Mouse (Mus musculus) layer of hippocampus, adult 9-11 months (tissue): ENCODE measurements at regions not wholly inside any gene's neighbourhood (a gene's known extent, or its start where the extent isn't known, plus 50 kb on each side); places are given as distances from the start of the nearest gene placed in this dataset.

ENCODE experiments used
- DNase-seq: peaks from one replicate; pipeline ENCODE4 v3.0.0; 2022

GRCm38 (mm10) chr12:7382455-7382854 lies 595.0 kb upstream of the Apob start:
- DNase-seq = no peak

- DNase-seq = no peak
Measured at GRCm38 (mm10) chr12:7403800-7404199, 573.6 kb upstream of the Apob start.

GRCm38 (mm10) chr12:7411810-7412209 lies 565.6 kb upstream of the Apob start:
- DNase-seq = no peak

GRCm38 (mm10) chr12:7420276-7420675 lies 557.2 kb upstream of the Apob start:
- DNase-seq = no peak

GRCm38 (mm10) chr12:7421826-7422540 lies 555.5 kb upstream of the Apob start:
- DNase-seq = no peak

- no peak for DNase-seq
Measured at GRCm38 (mm10) chr12:7430981-7431380, 546.5 kb upstream of the Apob start.

GRCm38 (mm10) chr12:7445238-7445637 lies 532.2 kb upstream of the Apob start:
- peak; percentile 10 for DNase-seq

GRCm38 (mm10) chr12:7450506-7450905 lies 526.9 kb upstream of the Apob start:
- peak; percentile 10 for DNase-seq

- DNase-seq = no peak
Measured at GRCm38 (mm10) chr12:7457036-7457435, 520.4 kb upstream of the Apob start.

- DNase-seq = no peak
Measured at GRCm38 (mm10) chr12:7457544-7457943, 519.9 kb upstream of the Apob start.

GRCm38 (mm10) chr12:7464947-7465346 lies 512.5 kb upstream of the Apob start:
- DNase-seq = no peak

GRCm38 (mm10) chr12:7512579-7513248 lies 464.7 kb upstream of the Apob start:
- DNase-seq = no peak

- DNase-seq = no peak
Measured at GRCm38 (mm10) chr12:7537389-7537788, 440.1 kb upstream of the Apob start.

- DNase-seq = no peak
Measured at GRCm38 (mm10) chr12:7543281-7543981, 434.0 kb upstream of the Apob start.

GRCm38 (mm10) chr12:7548759-7549158 lies 428.7 kb upstream of the Apob start:
- DNase-seq = no peak

GRCm38 (mm10) chr12:7560245-7560644 lies 417.2 kb upstream of the Apob start:
- no peak for DNase-seq

- DNase-seq = no peak
Measured at GRCm38 (mm10) chr12:7576081-7576480, 401.4 kb upstream of the Apob start.

- no peak for DNase-seq
Measured at GRCm38 (mm10) chr12:7587501-7587900, 389.9 kb upstream of the Apob start.

GRCm38 (mm10) chr12:7611272-7612092 lies 366.0 kb upstream of the Apob start:
- no peak for DNase-seq

GRCm38 (mm10) chr12:7636417-7637175 lies 340.9 kb upstream of the Apob start:
- DNase-seq = no peak

- DNase-seq = no peak
Measured at GRCm38 (mm10) chr12:7637629-7638028, 339.8 kb upstream of the Apob start.

- DNase-seq = no peak
Measured at GRCm38 (mm10) chr12:7650851-7651250, 326.6 kb upstream of the Apob start.
